Mouse (Mus musculus) spleen, postnatal 36 days (tissue): ENCODE data around the gene Ifi27l2a.

Experiments
- DNase-seq, 2 experiments: peaks; one replicate each; pipeline ENCODE4 v3.0.0; 2022; ENCODE audit warnings: low spot score in 2 of 2, mixed read lengths in 1 of 2

The Ifi27l2a gene

DNA sequence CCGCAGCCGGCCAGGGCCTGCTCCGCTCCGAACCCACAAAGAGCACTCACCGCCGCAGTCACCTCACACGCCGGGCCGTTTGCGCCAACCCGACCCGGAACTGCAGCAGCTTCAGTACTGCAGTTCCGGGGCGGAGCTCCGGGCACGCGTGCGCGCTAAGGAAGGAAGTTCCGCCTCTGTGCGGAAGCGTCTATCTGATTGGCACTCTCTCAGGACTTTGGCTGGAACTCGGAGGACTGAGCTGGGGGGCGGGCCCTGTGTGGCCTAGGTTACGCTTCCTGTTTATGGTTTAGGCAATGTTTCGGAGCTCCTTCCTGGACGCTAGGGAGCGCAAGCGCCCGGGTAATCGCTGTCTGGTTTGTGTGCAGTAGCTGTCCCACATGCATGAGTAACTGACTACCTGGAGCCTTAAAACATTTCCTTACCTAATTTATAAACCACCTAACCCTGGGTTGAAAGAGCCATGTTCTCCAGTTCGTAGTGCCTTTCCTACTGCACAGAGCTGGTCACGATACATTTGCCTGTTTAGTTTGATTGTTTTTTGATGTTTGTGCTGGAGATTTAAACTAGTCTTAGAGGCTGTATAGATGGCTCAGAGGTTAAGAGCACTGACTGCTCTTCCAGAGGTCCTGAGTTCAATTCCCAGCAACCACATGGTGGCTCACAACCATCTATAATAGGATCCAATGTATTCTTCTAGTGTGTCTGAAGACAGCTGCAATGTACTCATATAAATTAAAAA is 17.6 kb downstream of the Ifi27l2a start, which contains the start of gene Ddx24:
Ddx24 (minus strand) TSS at position 102 of the 742 bp plus-strand sequence.
- peak; percentile 99 for DNase-seq

GRCm38 (mm10) chr12:103425016-103425728 is 18.3 kb downstream of the Ifi27l2a start:
- no peak for DNase-seq

GRCm38 (mm10) chr12:103408144-103408543 is 35.3 kb downstream of the Ifi27l2a start:
- no peak for DNase-seq

GRCm38 (mm10) chr12:103407720-103408119 is 35.8 kb downstream of the Ifi27l2a start, which contains the start of gene 9330161L09Rik:
Gene 9330161L09Rik, minus strand, starts transcription at chr12:103407820.
- DNase-seq: no peak

- DNase-seq: no peak
These were observed 39.3 kb downstream of the Ifi27l2a start for GRCm38 (mm10) chr12:103404131-103404530.

DNA sequence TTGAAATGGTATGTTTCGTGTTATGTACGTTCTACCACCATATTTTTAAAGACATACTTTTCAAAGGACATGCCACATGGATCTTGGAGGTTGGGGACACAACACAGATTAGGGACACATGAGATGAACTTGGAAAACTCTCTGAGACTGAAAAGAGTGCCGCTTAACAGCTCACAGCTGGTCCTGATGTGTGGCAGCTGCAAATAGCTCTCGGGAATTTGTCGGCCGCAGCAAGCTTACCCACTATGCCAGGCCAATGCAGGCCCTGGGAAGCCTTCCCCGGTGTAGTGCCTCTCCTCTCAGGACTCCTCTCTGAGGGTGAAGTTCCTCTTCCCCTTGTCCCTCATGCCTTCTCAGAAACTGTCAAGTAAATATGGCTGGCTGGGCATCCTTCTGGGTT is 46.7 kb downstream of the Ifi27l2a start:
- DNase-seq: no peak

DNA sequence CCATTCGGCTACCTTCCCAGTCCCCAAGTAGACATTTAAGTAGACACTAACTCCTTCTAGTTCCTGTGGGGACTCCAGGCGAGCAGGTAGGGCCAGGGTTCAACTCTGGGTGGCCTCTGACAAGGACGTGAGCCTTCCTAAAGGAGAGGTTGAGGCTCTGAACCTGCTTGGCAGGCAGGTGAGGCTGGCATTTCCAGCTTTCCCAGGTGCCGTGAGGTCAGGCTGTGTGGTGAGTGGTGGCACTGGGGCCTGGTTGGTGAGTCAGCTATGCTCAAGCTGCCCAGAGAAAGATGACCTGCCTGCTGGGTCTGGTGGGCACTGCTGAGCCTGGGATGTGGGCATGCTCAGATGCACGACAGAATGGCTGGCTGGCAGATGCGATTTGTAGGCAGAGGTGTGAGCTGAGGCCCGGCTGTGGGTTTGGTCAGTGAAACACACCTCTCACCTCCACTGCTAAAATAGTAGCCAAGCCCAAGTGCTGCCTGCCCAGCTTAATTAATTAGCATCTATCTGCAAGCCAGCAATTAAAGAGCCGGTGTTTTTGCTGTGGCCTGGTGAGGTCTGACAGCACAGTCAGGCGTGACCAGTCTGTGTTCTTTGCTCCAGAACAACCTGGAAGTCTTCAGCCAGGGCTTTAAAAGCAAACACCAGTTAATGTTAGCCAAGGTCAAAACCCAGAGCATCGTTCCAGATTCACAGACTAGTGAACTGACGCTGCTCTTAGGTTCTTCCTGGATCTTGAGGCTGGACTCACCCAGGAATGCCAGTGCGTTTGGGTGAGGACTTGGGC is 47.8 kb downstream of the Ifi27l2a start:
- no peak for DNase-seq

GRCm38 (mm10) chr12:103393528-103393927 is 50.0 kb downstream of the Ifi27l2a start:
- peak; percentile 27 to 63 for DNase-seq
